Mouse (Mus musculus) cerebellum, adult 2 months (tissue): ENCODE data around the gene Dip2a.

ENCODE experiments used
- CTCF ChIP-seq: fragments of 200-500 bp; IDR thresholded peaks from 2 replicates; pipeline ENCODE4 v1.5.1; 2011; ENCODE audit warnings: low read depth, mild to moderate bottlenecking, control low read depth, low read length, moderate library complexity, borderline replicate concordance; ENCODE audit not compliant: insufficient read depth
- POLR2A ChIP-seq: fragments of 200-500 bp; IDR thresholded peaks from 2 replicates; pipeline ENCODE4 v1.6.1; 2011; ENCODE audit warnings: low read length, control low read depth, borderline replicate concordance; ENCODE audit not compliant: insufficient read depth

DNA sequence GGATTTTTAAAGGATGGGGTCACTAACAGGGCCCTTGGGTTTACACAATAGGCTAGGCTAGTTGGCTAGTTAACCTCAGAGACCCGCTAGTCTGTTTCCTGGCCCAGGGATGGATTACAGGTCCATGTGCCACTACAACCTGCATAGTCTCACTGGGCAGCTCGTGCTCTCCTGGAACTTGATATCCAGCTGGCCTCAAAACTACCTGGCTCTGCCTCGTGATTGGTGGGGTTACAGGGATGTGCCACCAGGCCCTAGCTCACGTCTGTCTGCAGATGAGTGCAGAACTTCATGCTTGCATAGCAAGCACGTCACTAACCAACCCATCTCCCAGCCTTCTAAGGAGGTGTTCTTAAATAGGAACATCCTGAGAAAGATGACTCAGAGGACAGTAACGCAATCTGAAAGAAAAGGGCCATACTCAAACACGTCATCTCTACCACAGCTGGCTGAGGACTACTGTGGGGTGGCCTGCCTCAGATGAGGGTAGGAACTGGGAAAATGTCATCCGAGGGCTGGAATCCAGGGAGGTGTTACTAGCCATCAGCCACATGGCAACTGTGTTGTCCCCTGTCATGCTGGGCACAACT, 12.3 kb upstream of the Dip2a start:
- no peak for TF ChIP-seq POLR2A
- TF ChIP-seq CTCF = no peak
